Mouse (Mus musculus) cerebellum, adult 2 months (tissue): ENCODE measurements around the gene Bcl11b.

Experiments
- CTCF ChIP-seq: fragments of 200-500 bp; IDR thresholded peaks from 2 replicates; pipeline ENCODE4 v1.5.1; 2011; ENCODE audit warnings: low read depth, mild to moderate bottlenecking, control low read depth, low read length, moderate library complexity, borderline replicate concordance; ENCODE audit not compliant: insufficient read depth
- POLR2A ChIP-seq: fragments of 200-500 bp; IDR thresholded peaks from 2 replicates; pipeline ENCODE4 v1.6.1; 2011; ENCODE audit warnings: low read length, control low read depth, borderline replicate concordance; ENCODE audit not compliant: insufficient read depth

- no peak for TF ChIP-seq POLR2A
- TF ChIP-seq CTCF = no peak
Measured at GRCm38 (mm10) chr12:107922180-107922579, 81.2 kb downstream of the Bcl11b start.
